Mouse (Mus musculus): ENCODE data around the gene B3gat2.

Gene B3gat2

DNA sequence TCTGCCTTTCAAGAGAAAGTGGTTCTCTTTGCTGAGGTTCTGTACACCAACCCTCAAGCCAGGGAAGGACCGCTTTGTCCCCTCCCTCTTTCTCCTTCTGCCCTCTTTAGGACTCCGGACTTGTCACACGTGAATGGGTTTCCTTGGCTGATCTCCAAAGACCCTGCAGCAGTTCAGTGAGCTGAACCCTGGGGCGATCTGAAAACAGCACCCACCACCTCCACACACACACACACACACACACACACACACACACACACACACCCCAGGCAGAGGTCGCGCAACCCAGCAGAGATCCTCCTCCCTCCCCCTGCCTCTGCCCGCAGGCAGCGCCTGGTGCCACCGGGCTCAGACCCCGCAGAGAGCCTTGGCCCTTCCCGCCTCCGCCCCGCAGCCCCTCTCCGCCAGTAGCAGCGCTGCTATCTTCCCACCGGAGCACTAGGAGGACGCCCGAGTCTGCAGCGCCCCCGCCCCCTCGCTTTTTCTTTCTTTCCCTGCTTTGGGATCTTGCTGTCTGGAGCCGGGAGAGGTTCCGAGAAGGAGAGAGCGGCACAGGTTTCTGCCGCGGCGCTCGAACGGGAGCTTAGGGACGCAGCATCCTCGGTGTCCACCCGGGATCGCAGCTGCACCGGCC, at the start of gene B3gat2:
Gene B3gat2 (plus strand): TSS at position 252 of the 634 bp plus-strand sequence.
- DNase-seq = peak; percentile 57

DNA sequence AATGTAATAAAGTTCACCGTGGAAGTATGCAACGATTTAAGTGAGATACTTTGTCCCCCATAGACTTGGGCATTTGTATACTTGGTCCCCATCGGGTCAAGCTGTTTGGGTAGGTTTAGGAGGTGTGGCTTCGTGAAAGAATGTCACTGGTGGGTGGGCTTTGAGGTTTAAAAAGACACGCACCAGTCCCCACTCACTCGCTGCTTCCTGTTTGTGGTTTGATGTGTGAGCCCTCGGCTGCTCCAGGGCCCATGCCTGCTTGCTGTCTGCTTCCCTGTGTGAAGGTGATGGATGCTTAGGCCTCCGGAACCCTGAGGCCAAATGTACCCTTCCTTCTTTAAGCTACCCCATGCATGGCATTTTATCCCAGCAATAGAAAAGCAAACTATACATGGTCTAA, 41.2 kb upstream of the B3gat2 start:
- no peak for DNase-seq

DNA sequence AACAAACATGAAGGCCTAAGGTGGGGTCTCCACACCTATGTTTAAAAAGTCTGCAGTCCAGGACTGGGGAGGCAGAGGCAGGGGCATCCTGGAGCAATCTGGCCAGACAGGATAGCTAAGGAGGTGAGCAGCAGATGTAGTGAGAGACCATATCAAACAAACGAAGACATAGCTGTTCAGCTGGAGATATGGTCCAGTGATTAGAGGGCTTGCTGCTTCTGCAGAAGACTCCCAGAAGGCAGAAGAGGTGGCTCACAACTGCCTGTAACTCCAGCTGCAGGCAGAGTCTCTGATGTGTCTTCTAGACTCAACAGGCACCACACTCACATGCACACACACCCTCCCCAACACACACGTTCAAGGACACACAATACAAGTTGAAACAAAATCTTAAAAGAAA, 40.5 kb upstream of the B3gat2 start:
- DNase-seq = no peak

DNA sequence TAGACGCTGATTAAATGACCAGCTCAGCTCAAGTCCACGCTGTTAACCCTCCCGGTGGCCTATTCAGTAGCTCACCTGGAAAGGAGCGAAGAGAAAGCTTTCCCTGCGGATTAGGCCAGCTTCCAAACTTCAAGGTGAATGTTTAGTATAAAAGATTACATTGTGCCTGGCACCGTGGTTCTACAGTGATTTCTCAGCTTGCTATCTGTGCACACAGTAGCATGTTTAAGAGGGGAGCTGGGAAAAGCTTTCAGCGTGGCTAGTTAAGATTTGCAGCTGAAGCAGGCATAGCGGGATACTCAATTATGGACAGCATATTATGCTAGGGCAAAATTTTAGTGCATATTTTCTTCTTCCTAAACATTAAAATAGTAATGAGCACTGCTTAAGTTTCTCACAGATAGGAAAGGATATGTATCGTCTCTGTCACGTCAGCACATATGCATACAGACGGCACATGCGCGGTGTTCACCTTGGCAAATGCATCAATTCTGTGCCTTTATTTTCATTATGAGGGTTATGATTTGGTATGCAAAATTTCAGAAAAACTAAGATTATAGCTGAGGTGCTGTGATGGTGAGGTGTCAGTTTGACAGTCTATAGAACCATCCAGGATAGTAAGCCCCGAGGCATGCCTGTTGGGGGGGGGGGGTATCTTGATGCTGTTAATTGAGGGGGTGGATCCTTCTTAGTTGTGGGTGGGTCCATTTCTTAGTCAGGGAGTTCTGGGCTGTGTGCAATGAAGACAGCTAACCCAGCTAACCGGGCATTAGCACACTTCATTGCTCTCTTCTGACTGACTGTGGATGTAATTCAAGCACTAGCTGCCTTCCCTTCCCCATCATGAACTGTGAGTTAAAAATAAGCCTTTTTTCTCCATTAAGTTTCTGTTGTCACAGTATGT, 38.8 kb upstream of the B3gat2 start:
- DNase-seq = no peak

DNA sequence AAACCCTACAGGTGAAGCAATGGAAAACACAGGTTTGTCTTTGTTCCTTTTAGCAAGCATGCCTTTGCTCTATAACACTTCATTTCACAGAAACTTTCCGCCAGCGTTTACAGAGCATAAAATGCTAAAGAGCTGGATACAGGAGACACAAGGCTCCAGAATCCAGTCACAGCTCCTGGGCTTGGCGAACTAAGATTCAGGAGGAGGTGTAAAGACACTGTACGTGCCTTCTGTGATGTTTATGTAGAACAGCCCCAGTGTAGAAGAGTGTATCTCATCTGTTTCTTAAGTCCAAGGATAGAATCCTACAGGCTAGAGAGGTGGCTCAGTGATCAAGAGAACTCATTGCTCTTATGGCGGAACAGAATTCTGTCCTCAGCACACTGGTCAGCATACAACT, 30.2 kb upstream of the B3gat2 start:
- DNase-seq = no peak

DNA sequence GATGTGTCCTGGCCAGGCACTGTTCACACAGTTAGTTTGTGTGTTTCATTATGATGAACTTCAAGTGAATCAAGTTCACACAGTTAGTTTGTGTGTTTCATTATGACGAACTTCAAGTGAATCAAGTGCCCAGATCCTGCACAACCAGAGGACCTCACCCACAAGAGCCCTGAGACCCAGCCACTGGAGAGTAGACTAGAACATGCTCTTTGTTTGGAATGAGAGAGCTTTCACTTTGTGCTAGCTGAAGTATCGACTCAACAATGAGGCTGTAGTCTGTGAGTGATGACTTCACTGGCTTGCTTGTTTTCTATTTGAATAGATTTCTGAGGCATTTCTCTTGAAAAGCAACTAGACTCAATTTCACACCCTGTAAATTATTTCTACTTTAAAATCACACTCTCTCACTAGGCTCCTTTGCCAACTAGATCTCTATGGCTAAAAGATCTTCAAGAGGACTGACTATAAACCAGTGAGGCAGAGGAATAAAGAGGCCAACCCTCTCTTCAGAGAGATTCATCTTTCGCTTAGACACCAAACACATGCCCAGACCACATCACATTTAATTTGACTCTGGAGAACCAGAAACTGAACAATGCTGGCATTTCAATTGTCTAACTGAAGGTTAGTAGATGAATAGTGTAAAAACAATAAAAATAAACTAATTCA, 10.6 kb upstream of the B3gat2 start:
- no peak for DNase-seq

DNA sequence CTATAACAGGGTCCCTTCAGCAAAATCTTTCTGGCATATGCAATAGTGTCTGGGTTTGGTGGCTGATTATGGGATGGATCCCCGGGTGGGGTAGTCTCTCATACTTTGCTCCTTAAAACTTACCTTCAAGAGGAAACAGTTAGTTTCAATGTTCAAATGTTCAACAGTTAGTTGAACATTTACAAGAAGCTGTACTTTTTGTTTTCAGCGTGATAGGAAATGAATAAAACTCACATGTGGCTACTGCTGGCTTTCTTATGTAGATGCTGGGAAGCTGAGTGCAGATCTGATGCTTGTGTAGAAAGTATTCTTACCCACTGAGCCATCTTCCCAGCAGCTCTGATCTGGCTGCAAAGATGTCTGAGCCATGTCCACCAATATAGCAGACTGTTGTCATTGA, 8.5 kb upstream of the B3gat2 start:
- no peak for DNase-seq

DNA sequence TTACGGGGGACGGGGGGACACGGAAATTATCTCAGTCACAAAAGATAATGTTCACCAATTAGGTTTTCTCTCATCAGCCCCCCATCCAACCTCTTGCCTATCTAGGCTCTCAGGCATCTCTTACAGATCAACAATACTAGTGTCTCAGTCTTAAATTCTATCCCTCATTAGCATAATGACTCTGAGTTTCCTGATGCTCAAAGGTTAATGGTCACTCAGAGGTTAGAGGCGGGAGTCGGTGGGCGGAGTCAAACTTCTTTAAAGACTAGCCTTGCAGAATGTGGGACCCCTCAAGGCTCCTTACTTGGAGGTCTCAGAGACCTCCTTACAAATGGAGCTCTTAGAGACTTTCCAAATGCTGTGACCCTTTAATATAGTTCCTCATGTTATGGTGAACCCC, 8.0 kb upstream of the B3gat2 start:
- no peak for DNase-seq

DNA sequence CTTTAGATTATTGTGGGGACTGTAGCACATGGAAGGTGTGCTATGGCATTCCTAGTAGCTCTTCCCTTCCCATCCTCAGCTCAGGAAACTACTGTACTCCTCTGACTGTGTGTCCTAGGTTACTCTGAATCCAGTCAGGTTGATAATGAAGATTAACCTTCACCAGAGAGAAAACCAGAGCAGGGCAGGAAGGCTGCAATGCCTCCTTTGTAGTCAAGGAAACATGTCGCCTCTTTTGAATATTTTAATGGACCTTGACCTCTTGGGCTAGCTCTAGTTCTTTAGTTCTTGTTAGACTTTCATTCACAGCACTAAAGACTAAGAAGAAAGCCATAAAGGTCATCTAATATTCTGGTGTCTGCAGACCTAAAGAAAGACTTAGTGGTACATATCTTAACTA, 7.2 kb upstream of the B3gat2 start:
- no peak for DNase-seq

DNA sequence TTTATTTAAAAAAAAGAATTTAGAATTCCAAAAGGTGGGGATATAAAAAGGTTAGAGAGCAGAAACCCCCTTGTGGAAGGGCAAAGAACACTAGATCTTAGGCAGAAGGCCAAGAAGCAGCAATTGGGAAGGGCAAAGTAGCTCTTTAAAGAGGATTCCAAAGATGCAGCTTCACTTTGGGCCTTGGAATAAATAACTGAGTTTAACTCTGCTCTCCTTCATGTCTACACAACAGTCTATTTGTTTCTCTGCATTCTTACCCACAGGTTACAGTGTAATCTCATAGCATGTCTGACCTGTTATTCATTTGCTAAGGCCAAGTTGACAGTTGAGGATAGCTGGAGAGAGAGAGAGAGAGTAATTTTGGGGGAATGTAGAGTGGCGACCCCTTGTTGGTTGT, 6.6 kb upstream of the B3gat2 start:
- DNase-seq = no peak

DNA sequence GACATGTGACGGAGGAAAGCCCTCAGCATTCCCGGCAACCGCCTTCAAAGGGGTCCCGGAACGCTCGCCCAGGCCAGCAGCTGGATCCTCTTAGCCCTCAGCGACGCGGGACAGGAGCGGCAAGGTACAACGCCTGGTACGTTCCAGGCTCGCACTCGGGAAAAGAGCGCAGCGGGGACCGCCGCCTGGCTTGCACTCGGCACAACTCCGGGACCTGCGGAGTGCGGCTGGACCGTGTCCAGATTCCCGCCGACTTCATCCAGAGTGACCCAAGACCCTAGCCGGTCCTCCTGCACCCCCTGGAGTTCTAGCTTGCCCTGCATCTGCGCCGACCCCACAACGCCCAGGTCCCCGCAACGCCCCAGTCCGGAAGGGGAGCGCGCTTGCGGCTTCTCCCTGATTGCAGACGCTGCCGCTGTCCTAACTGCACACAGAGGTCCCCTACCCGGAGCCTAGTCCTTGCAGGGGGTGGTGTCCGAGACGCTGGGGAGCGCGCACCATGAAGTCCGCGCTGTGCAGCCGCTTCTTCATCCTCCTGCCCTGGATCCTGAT, 659 bp downstream of the B3gat2 start:
- peak; percentile 69 for DNase-seq

DNA sequence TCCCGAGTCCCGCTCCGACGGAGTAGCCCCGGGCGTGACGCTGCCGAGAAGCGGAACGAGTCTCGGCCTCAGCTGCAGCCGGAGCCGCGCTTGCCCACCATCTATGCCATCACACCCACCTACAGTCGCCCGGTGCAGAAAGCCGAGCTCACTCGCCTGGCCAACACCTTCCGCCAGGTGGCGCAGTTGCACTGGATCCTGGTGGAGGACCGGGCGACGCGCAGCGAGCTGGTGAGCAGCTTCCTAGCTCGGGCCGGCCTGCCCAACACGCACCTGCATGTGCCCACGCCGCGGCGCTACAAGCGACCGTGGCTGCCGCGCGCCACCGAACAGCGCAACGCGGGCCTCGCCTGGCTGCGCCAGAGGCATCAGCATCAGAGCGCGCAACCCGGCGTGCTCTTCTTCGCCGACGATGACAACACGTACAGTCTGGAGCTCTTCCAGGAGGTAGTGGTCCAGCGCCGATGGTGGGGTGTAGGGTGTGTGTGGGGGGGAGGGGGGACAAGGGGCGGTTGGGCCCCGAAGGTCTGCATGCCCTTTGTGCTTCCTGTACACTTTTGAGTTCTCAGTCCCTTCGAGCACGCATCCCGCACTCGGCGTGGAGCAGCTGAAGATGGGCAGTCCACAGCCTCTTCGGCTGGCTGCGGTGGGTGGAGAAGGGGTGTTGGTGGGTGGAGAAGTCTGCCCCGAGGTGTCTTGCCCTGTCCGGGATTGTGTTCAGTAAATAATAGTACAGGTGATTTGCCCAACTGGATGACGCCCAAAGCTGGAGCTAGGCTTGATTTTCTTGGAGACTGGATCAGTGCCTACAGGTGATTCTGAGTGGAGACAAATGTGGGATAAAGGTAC, 1.5 kb downstream of the B3gat2 start:
- peak; percentile 95 for DNase-seq

DNA sequence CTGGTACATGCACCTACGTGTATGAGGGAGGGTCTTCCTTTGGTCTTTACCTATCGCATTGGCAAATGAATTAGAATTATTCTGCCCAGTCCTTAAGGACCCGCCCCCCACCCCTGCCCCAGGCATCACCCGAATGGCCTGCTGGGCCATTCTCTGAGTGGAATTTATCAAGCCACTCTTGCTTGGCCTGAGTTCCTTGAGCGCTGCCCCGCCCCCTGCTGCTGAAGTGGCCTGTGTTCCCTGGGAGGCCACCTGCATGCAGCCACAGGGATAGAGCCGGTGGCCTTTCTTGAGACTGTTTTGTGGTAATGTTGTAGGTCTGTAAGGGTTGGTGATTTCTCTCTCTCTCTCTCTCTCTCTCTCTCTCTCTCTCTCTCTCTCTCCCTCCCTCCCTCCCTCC, 2.2 kb downstream of the B3gat2 start:
- peak; percentile 30 for DNase-seq

DNA sequence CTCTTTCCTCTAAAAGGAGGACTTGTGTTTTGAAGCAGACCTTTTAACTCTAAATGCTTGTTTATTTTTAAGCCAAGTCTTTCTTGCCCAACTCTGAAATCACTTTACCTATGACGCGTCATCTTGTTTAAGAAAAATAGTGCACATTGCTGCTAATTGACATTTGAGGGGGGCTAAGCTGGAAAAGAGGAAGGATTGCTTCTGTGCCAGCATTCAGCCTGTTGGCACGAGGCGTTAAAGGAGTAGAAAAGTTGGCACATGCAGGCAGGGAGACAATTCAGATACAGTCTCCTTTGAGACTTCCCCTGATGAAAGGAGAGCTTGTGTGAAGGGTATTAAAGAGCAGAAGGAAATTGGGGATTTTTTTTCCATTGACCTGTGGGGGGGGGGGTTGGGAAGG, 3.2 kb downstream of the B3gat2 start:
- DNase-seq = peak; percentile 19

DNA sequence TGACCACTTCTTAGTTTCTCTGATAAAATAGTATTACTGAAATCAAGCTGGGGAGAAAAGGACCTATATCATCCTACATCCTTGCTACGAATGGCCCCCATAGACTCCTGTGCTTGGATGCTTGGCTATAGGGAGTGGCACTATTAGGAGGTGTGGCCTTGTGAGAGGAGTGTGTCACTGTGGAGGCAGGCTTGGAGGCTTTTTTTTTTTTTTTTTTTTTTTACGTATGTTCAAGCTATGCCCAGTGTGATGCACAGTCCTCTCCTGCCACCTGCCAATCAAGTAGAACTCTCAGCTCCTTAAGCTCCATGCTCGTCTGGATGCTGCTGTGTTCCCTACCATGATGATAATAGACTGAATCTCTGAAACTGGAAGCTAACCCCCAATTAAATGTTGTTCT, 11.5 kb downstream of the B3gat2 start:
- DNase-seq = no peak

DNA sequence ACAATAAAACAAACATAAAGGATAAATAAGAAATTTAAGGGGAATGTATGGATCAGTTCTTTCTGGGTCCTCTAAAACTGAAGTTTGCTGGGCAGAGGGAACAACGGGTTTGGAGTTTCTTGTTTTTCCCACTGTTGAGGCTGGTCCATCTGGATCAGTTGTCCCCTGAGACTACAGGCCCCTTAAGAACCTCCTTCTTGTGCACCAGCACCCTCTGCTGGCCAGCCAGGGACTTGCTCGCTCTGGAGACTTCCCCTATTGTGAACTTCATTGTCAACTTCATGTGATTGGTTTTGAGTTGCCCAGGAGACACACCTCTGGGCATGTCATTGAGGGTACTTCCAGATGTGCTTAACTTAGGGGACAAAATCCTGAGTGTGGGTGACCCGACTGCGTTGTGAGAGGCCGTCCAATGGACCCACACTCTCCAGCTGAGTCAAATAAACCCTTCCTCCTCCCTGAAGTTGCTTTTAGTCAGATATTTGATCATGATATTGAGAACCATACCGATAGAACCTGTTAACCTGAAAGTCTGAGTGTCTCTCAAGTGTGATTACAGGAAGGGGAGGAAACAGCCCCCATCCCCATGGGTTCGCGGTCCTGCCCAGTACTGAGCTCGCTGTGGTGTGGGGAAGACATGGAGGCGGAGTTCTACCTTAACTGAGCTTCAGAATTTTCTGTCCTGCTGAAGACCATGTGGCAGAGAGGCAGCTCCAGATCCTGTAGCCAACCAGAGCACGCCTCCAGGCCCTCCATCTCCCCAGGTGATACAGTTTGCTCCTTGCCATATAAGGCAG, 31.4 kb downstream of the B3gat2 start:
- peak; percentile 69 for DNase-seq

DNA sequence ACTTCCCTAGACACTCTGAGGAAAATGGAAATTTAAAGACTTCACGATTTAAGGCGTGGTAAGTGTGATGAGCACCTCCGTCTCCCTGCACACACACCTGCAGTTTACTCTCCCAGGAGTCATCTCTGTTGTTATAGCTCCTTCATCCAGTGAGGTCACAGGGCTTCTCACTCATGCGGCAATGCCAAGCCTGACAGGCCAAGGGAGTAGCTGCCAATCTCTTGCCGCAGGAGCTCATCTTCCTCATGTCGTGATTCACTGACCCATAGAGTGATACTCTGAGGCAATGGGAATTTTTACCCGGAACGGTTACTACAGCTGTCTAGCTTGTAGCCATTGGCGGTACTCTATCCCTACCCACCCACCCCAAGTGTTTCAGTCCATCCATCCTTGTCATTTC, 36.8 kb downstream of the B3gat2 start:
- peak; percentile 22 for DNase-seq

DNA sequence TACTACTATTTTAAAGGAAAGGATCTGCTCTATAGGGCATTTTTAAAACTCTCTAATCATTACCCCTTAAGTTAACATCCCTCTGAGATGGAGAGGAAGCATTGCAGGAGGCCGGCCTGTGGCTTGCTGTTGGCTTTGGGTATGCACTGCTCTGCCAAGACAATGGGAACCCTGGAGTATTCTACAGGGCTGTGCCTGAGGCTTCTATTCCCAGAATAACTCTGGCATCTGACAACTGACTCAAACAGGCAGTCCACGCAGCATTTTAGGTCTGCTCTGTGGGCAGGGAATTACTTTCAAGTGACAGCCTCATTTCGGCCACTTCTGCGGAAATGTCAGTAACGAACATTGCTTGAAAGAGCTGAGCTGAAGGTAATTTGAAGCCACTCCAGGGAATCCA, 60.1 kb downstream of the B3gat2 start:
- DNase-seq = peak; percentile 76

DNA sequence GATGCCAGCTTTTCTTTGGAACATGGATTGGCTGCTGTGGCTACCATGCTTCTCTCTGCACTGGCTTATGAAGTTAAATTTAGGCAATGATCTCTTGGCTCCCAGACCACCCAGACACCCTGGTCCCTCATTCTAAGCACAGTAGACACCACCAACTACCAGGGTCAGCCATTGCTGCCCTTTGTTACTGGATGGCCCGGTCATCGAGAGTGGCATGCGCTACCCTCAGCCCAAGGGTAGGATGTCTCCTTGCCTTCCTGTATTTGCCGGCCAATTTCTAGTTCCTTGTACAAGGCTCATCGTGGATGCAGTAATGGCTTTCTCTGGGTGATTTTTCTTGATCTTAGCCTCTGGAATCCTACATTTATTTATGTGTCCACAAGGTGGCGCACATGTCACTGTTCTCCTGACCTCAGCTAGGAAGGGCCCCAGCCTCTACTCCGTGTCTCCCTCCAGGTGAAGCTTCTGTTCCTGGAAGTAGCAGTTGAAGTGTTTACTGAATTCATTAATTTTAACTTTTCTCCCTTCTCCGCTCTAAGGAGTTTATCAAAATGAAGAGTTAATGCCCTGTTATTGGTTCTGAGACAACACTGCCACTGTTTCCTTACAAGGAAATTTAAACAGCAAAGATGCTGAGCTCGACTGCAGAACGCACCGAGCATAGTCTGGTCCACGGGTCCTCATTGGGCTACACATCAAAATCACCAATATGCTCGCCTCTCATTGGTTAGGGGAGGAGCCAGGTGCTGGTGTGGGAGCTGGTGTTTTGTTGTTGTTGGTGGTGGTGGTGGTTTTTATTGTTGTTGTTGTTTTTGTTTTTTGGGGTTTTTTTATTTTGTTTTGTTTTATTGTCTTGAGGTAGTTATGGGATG, 65.6 kb downstream of the B3gat2 start:
- peak; percentile 76 for DNase-seq

DNA sequence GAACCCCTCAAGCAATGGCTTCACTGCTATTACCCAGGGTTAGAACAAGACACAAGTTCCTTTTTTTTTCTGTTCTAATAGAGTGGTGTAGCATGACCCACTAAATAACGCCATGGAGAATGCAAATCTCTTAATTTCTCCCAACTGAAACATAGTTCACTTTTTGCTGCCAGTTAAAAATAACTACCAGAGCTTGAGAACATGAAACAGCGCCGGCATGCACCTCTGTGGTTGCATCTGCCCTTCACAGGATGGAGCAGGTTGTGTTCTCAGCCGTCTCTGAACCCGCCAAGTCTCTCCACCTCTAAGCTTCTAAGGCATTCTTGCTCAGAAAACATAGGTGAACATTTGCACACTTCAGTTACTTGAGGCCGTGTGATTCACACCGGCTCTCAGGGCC, 72.7 kb downstream of the B3gat2 start:
- DNase-seq = no peak

DNA sequence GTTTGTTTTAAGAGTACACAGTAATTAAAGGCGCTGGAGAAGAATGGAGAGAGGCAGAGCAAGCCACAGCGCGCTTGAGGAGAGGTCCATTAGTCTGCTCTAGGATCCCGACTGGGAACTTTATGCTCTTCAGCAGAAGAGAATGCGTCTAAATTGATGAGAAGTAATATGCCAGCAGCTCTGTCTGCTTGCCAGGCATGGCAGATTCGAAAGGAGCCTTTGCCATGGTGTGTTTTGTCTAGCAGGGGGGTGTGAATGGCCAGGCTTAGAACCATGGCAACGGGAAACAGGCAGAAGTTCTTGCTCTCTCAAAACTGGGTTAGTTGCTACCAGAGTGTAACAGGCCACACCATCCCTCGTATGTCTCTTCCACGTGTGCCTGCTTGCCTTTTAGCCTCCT, 73.3 kb downstream of the B3gat2 start:
- no peak for DNase-seq

Measured in cerebellum, adult 9-11 months (tissue).